Mouse (Mus musculus) neural tube, embryonic 11.5 days (tissue): ENCODE measurements around the gene Lpin1. TPM values are rescaled to one million over a fixed set of nuclear protein-coding genes. Genes with fewer than 3 reads are reported as not detected.

ENCODE experiments used
- ATAC-seq: fragments of 200-750 bp; cut with Nextera tagmentation; 2 replicates; pipeline ENCODE4 v1.8.0; 2017; ENCODE audit warnings: moderate number of reproducible peaks, mild to moderate bottlenecking, moderate TSS enrichment, moderate library complexity; ENCODE audit not compliant: insufficient read depth, low FRiP score, low TSS enrichment
- DNase-seq: peaks from one replicate; pipeline ENCODE4 v3.0.0-alpha.2; 2015; ENCODE audit warnings: low spot score
- H3K27ac ChIP-seq: fragments of 300-500 bp; sonication (generic); 2 replicates; pipeline ENCODE4 v1.5.1; 2014; ENCODE audit warnings: low read depth, mild to moderate bottlenecking, low read length
- H3K27me3 ChIP-seq: fragments of 300-500 bp; sonication (generic); 2 replicates; pipeline ENCODE4 v1.6.1; 2014; ENCODE audit warnings: mild to moderate bottlenecking, low read length, mixed read lengths; ENCODE audit not compliant: control insufficient read depth, insufficient read depth
- H3K36me3 ChIP-seq: fragments of 300-500 bp; sonication (generic); 2 replicates; pipeline ENCODE4 v1.6.1; 2014; ENCODE audit warnings: mild to moderate bottlenecking, low read length, moderate library complexity, mixed read lengths; ENCODE audit not compliant: control insufficient read depth, insufficient read depth
- H3K4me1 ChIP-seq: fragments of 300-500 bp; sonication (generic); 2 replicates; pipeline ENCODE4 v1.6.1; 2014; ENCODE audit warnings: low read length, mixed read lengths; ENCODE audit not compliant: control insufficient read depth, insufficient read depth
- H3K4me2 ChIP-seq: fragments of 300-500 bp; sonication (generic); 2 replicates; pipeline ENCODE4 v1.6.1; 2014; ENCODE audit warnings: low read depth, mild to moderate bottlenecking, moderate library complexity
- H3K4me3 ChIP-seq: fragments of 300-500 bp; sonication (generic); 2 replicates; pipeline ENCODE4 v1.5.1; 2014; ENCODE audit warnings: low read depth, low read length
- H3K9ac ChIP-seq: fragments of 300-500 bp; sonication (generic); 2 replicates; pipeline ENCODE4 v1.6.1; 2014; ENCODE audit warnings: mild to moderate bottlenecking, low read length
- H3K9me3 ChIP-seq: fragments of 300-500 bp; sonication (generic); 2 replicates; pipeline ENCODE4 v1.6.1; 2016; ENCODE audit warnings: low read length; ENCODE audit not compliant: control insufficient read depth
- WGBS: fragments of 180-500 bp; shearing (Covaris S2); extraction: QIAGEN DNeasy Blood & Tissue Kit; methylation state at CpG from one replicate; pipeline ENCODE4 v1.1.7; 2014; 5-methylcytosine and 5-hydroxymethylcytosine counted together
- polyA plus RNA-seq: library from polyadenylated mRNA; unstranded; fragments of >200 nt; fragmentation: Nextera tagmentation; extraction: Ambion mirVana; gene quantifications from 2 replicates; pipeline ENCODE4 v1.2.1, GENCODE M21; 2014

Lpin1 gene
- polyA plus RNA-seq, 1 experiment from 2014 or later = 12.0 TPM

- Histone ChIP-seq H3K4me3 (no peak overlapping the region), H3K9ac (no peak overlapping the region), H3K36me3 (no peaks in the 10 kb centered on the region), H3K4me1 (0 out of 2 replicates have a peak, but pooled peaks cover 5% of the 10 kb centered on the region), H3K27ac (no peak overlapping the region), H3K9me3 (no peaks in the 10 kb centered on the region), H3K27me3 (no peaks in the 10 kb centered on the region), H3K4me2 (no peak overlapping the region)
- 7% methylated on average over 13 of the region's 13 CpGs for WGBS
- DNase-seq = peak; percentile 75
- ATAC-seq = peak; percentile 80
Measured at GRCm38 (mm10) chr12:16509122-16509752, 101.5 kb downstream of the Lpin1 start.

GRCm38 (mm10) chr12:16506796-16507790 lies 103.7 kb downstream of the Lpin1 start:
- ATAC-seq (no peak), DNase-seq (no peak)
- Histone ChIP-seq H3K9me3 (no peaks in the 10 kb centered on the region), H3K4me1 (0 out of 2 replicates have a peak, but pooled peaks cover 5% of the 10 kb centered on the region), H3K9ac (no peak overlapping the region), H3K27me3 (no peaks in the 10 kb centered on the region), H3K4me2 (no peak overlapping the region), H3K4me3 (no peak overlapping the region), H3K36me3 (no peaks in the 10 kb centered on the region), H3K27ac (no peak overlapping the region)
- 55% methylated on average over 17 of the region's 17 CpGs for WGBS

- DNase-seq = no peak
- WGBS = 84% methylated on average over 3 of the region's 3 CpGs
Measured at GRCm38 (mm10) chr12:16504244-16504643, 106.5 kb downstream of the Lpin1 start.

GRCm38 (mm10) chr12:16497960-16498359 lies 112.8 kb downstream of the Lpin1 start:
- Histone ChIP-seq H3K4me2 (no peak overlapping the region), H3K9me3 (no peaks in the 10 kb centered on the region), H3K27me3 (no peaks in the 10 kb centered on the region), H3K27ac (no peak overlapping the region), H3K4me3 (no peak overlapping the region), H3K4me1 (no peaks in the 10 kb centered on the region), H3K36me3 (no peaks in the 10 kb centered on the region), H3K9ac (no peak overlapping the region)
- WGBS = 60% methylated on average over 4 of the region's 4 CpGs
- DNase-seq (no peak), ATAC-seq (no peak)

More at GRCm38 (mm10) chr12:16504244-16504643, 106.5 kb downstream of the Lpin1 start:
- Histone ChIP-seq H3K4me1 (no peaks in the 10 kb centered on the region), H3K27me3 (no peaks in the 10 kb centered on the region), H3K4me3 (no peak overlapping the region), H3K9ac (no peak overlapping the region), H3K27ac (no peak overlapping the region), H3K9me3 (no peaks in the 10 kb centered on the region), H3K36me3 (no peaks in the 10 kb centered on the region), H3K4me2 (no peak overlapping the region)
- ATAC-seq = no peak

- H3K4me1 ChIP-seq = no peaks in the 10 kb centered on the region
- no peak overlapping the region for H3K27ac ChIP-seq
- ATAC-seq (no peak), DNase-seq (no peak)
- WGBS = 79% methylated on average over 6 of the region's 6 CpGs
- no peaks in the 10 kb centered on the region for H3K9me3 ChIP-seq
- no peaks in the 10 kb centered on the region for H3K36me3 ChIP-seq
- H3K4me2 ChIP-seq = no peak overlapping the region
- no peak overlapping the region for H3K9ac ChIP-seq
- H3K27me3 ChIP-seq = no peaks in the 10 kb centered on the region
- H3K4me3 ChIP-seq = no peak overlapping the region
Measured at GRCm38 (mm10) chr12:16492713-16493112, 118.1 kb downstream of the Lpin1 start.

- no peak for ATAC-seq
- H3K27me3 ChIP-seq = no peaks in the 10 kb centered on the region
- DNase-seq = no peak
Measured at GRCm38 (mm10) chr12:16488899-16489298, 121.9 kb downstream of the Lpin1 start.

GRCm38 (mm10) chr12:16487453-16487852 lies 123.3 kb downstream of the Lpin1 start:
- no peaks in the 10 kb centered on the region for H3K9me3 ChIP-seq
- no peak for DNase-seq
- H3K4me3 ChIP-seq = no peak overlapping the region
- no peak overlapping the region for H3K27ac ChIP-seq
- H3K9ac ChIP-seq = no peak overlapping the region
- H3K36me3 ChIP-seq = no peaks in the 10 kb centered on the region
- no peak for ATAC-seq
- no peaks in the 10 kb centered on the region for H3K4me1 ChIP-seq
- WGBS = 58% methylated on average over 2 of the region's 2 CpGs
- H3K27me3 ChIP-seq = no peaks in the 10 kb centered on the region
- H3K4me2 ChIP-seq = no peak overlapping the region

More at GRCm38 (mm10) chr12:16488899-16489298, 121.9 kb downstream of the Lpin1 start:
- Histone ChIP-seq H3K4me1 (no peaks in the 10 kb centered on the region), H3K4me3 (no peak overlapping the region), H3K9me3 (no peaks in the 10 kb centered on the region), H3K9ac (no peak overlapping the region), H3K27ac (no peak overlapping the region), H3K4me2 (no peak overlapping the region), H3K36me3 (no peaks in the 10 kb centered on the region)
